Mouse (Mus musculus) E14TG2a.4 (cell line): ENCODE data around the gene 1700042G07Rik.

Experiments used
- CTCF ChIP-seq: conservative IDR thresholded peaks from 2 replicates; pipeline ENCODE4 v1.5.1; 2014; ENCODE audit warnings: low read length
- POU5F1 ChIP-seq: IDR thresholded peaks from 2 replicates; pipeline ENCODE4 v1.6.1; 2014; ENCODE audit warnings: low read length, borderline replicate concordance

DNA sequence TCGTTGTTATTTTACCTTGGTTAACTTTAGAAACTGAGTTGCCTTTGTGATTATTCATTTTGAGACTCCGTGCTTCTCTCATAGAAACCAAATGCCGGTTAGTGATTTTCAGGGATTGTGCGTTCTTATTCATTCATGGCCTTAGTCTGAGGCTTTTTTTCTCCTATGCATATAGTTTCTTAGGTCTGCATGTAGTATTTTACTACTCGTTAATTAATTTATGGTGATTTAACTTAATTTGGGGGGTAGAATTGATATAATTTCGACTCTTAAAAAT, 49.6 kb downstream of the 1700042G07Rik start:
- no peak for TF ChIP-seq CTCF
- TF ChIP-seq POU5F1, result no peak
